Mouse (Mus musculus) lung, embryonic 15.5 days (tissue): Measurements from ENCODE around the gene Stx12. TPM values are rescaled to one million over a fixed set of nuclear protein-coding genes. Genes with fewer than 3 reads are reported as not detected.

Source experiments
- ATAC-seq: fragments of 200-750 bp; cut with Nextera tagmentation; 2 replicates; pipeline ENCODE4 v1.8.0; 2017; ENCODE audit warnings: moderate number of reproducible peaks, borderline replicate concordance; ENCODE audit not compliant: low FRiP score, low TSS enrichment; ENCODE audit errors: extremely low read depth
- H3K27ac ChIP-seq: fragments of 300-500 bp; sonication (generic); 2 replicates; pipeline ENCODE4 v1.5.1; 2015; ENCODE audit warnings: moderate library complexity, mild to moderate bottlenecking, inconsistent platforms
- H3K27me3 ChIP-seq: fragments of 300-500 bp; sonication (generic); 2 replicates; pipeline ENCODE4 v1.6.1; 2015; ENCODE audit warnings: inconsistent platforms
- H3K36me3 ChIP-seq: fragments of 300-500 bp; sonication (generic); 2 replicates; pipeline ENCODE4 v1.6.1; 2015; ENCODE audit warnings: inconsistent platforms
- H3K4me1 ChIP-seq: fragments of 300-500 bp; sonication (generic); 2 replicates; pipeline ENCODE4 v1.6.1; 2015; ENCODE audit warnings: inconsistent platforms
- H3K4me2 ChIP-seq: fragments of 300-500 bp; sonication (generic); 2 replicates; pipeline ENCODE4 v1.6.1; 2015; ENCODE audit warnings: inconsistent platforms, mild to moderate bottlenecking, moderate library complexity
- H3K4me3 ChIP-seq: fragments of 300-500 bp; sonication (generic); 2 replicates; pipeline ENCODE4 v1.5.1; 2015; ENCODE audit warnings: mild to moderate bottlenecking, inconsistent platforms
- H3K9ac ChIP-seq: fragments of 300-500 bp; sonication (generic); 2 replicates; pipeline ENCODE4 v1.6.1; 2015; ENCODE audit warnings: inconsistent platforms
- H3K9me3 ChIP-seq: fragments of 300-500 bp; sonication (generic); 2 replicates; pipeline ENCODE4 v1.6.1; 2016; ENCODE audit warnings: inconsistent platforms
- WGBS: fragments of 180-500 bp; shearing (Covaris S2); methylation state at CpG from one replicate; pipeline ENCODE4 v1.1.7; 2015; 5-methylcytosine and 5-hydroxymethylcytosine counted together
- polyA plus RNA-seq: library from polyadenylated mRNA; unstranded; fragments of >200 nt; fragmentation: Nextera tagmentation; extraction: Ambion mirVana; gene quantifications from 2 replicates; pipeline ENCODE4 v1.2.1, GENCODE M21; 2015

Stx12 gene
- polyA plus RNA-seq, 1 experiment from 2014 or later, result 62.2 TPM

- H3K27ac ChIP-seq, result peak overlapping the region; percentile 69
- peaks cover 39% of the 10 kb centered on the region for H3K36me3 ChIP-seq
- H3K9ac ChIP-seq, result no peak overlapping the region
- peaks cover 24% of the 10 kb centered on the region for H3K4me1 ChIP-seq
- H3K4me2 ChIP-seq, result no peak overlapping the region; the same call in 1 of the 2 replicates
- no peaks in the 10 kb centered on the region for H3K9me3 ChIP-seq
- H3K4me3 ChIP-seq, result no peak overlapping the region
- ATAC-seq, result peak; percentile 46; the same call in 1 of the 2 replicates
- 51% methylated on average over 9 of the region's 9 CpGs for WGBS
- H3K27me3 ChIP-seq, result no peaks in the 10 kb centered on the region
These were observed 20.5 kb upstream of the Stx12 start for GRCm38 (mm10) chr4:132904765-132905309.

- H3K9ac ChIP-seq, result no peak overlapping the region
- peak overlapping the region; percentile 69 for H3K27ac ChIP-seq
- H3K4me1 ChIP-seq, result peaks cover 24% of the 10 kb centered on the region
- ATAC-seq, result no peak
- H3K9me3 ChIP-seq, result no peaks in the 10 kb centered on the region
- WGBS, result 70% methylated on average over 2 of the region's 2 CpGs
- no peaks in the 10 kb centered on the region for H3K27me3 ChIP-seq
- H3K36me3 ChIP-seq, result peaks cover 31% of the 10 kb centered on the region
- H3K4me3 ChIP-seq, result no peak overlapping the region
- H3K4me2 ChIP-seq, result no peak overlapping the region; the same call in 1 of the 2 replicates
These were observed 19.8 kb upstream of the Stx12 start for GRCm38 (mm10) chr4:132904071-132904470.

- H3K27ac ChIP-seq, result no peak overlapping the region
- no peak overlapping the region for H3K4me2 ChIP-seq
- peaks cover 15% of the 10 kb centered on the region for H3K36me3 ChIP-seq
- WGBS, result 84% methylated on average over 9 of the region's 9 CpGs
- ATAC-seq, result no peak
- no peaks in the 10 kb centered on the region for H3K9me3 ChIP-seq
- H3K4me3 ChIP-seq, result no peak overlapping the region
- peaks cover 3% of the 10 kb centered on the region; the same call in 1 of the 2 replicates for H3K27me3 ChIP-seq
- no peak overlapping the region for H3K9ac ChIP-seq
- H3K4me1 ChIP-seq, result no peaks in the 10 kb centered on the region
These were observed 13.9 kb upstream of the Stx12 start for GRCm38 (mm10) chr4:132898197-132898596.

GRCm38 (mm10) chr4:132894402-132894801, 10.1 kb upstream of the Stx12 start:
- Histone ChIP-seq H3K9ac (no peak overlapping the region), H3K36me3 (no peaks in the 10 kb centered on the region), H3K27me3 (peaks cover 3% of the 10 kb centered on the region; the same call in 1 of the 2 replicates), H3K4me1 (no peaks in the 10 kb centered on the region), H3K9me3 (no peaks in the 10 kb centered on the region), H3K27ac (no peak overlapping the region), H3K4me3 (no peak overlapping the region), H3K4me2 (no peak overlapping the region)
- ATAC-seq, result no peak
- 10% methylated on average over 7 of the region's 7 CpGs for WGBS

GRCm38 (mm10) chr4:132884844-132885374, 600 bp upstream of the Stx12 start:
- Histone ChIP-seq H3K27ac (peak overlapping the region; percentile 90), H3K4me2 (peak overlapping the region; percentile 84), H3K36me3 (peaks cover 6% of the 10 kb centered on the region; the same call in 1 of the 2 replicates), H3K27me3 (no peaks in the 10 kb centered on the region), H3K9me3 (no peaks in the 10 kb centered on the region), H3K4me3 (peak overlapping the region; percentile 92), H3K9ac (peak overlapping the region; percentile 97), H3K4me1 (peaks cover 22% of the 10 kb centered on the region)
- 0 out of 2 replicates have a peak, but pooled peaks have one; percentile 27 for ATAC-seq
- 8% methylated on average over 9 of the region's 9 CpGs for WGBS

GRCm38 (mm10) chr4:132883561-132884063, 697 bp downstream of the Stx12 start:
- ATAC-seq, result no peak
- Histone ChIP-seq H3K9ac (peak overlapping the region; percentile 97), H3K27me3 (no peaks in the 10 kb centered on the region), H3K4me2 (peak overlapping the region; percentile 84), H3K4me1 (peaks cover 22% of the 10 kb centered on the region), H3K36me3 (peaks cover 10% of the 10 kb centered on the region), H3K4me3 (peak overlapping the region; percentile 92), H3K9me3 (no peaks in the 10 kb centered on the region), H3K27ac (peak overlapping the region; percentile 90)
- 2% methylated on average over 21 of the region's 21 CpGs for WGBS

GRCm38 (mm10) chr4:132874363-132875097, 9.8 kb downstream of the Stx12 start:
- Histone ChIP-seq H3K4me3 (no peak overlapping the region), H3K9me3 (no peaks in the 10 kb centered on the region), H3K9ac (no peak overlapping the region), H3K27me3 (no peaks in the 10 kb centered on the region), H3K4me1 (no peaks in the 10 kb centered on the region), H3K4me2 (no peak overlapping the region), H3K36me3 (peaks cover 21% of the 10 kb centered on the region), H3K27ac (no peak overlapping the region)
- 87% methylated on average over 7 of the region's 7 CpGs for WGBS
- no peak for ATAC-seq

- H3K27ac ChIP-seq, result no peak overlapping the region
- no peak overlapping the region for H3K4me3 ChIP-seq
- peaks cover 27% of the 10 kb centered on the region for H3K36me3 ChIP-seq
- H3K9me3 ChIP-seq, result no peaks in the 10 kb centered on the region
- ATAC-seq, result no peak
- no peak overlapping the region for H3K4me2 ChIP-seq
- no peak overlapping the region for H3K9ac ChIP-seq
- 76% methylated on average over 11 of the region's 11 CpGs for WGBS
- H3K4me1 ChIP-seq, result no peaks in the 10 kb centered on the region
- no peaks in the 10 kb centered on the region for H3K27me3 ChIP-seq
These were observed 10.6 kb downstream of the Stx12 start for GRCm38 (mm10) chr4:132873481-132874362.

GRCm38 (mm10) chr4:132871116-132871515, 13.2 kb downstream of the Stx12 start:
- no peaks in the 10 kb centered on the region for H3K27me3 ChIP-seq
- no peak overlapping the region for H3K9ac ChIP-seq
- no peaks in the 10 kb centered on the region for H3K4me1 ChIP-seq
- H3K9me3 ChIP-seq, result no peaks in the 10 kb centered on the region
- ATAC-seq, result no peak
- H3K27ac ChIP-seq, result no peak overlapping the region
- no peak overlapping the region for H3K4me2 ChIP-seq
- H3K36me3 ChIP-seq, result peaks cover 52% of the 10 kb centered on the region
- no peak overlapping the region for H3K4me3 ChIP-seq
- 91% methylated on average over 3 of the region's 3 CpGs for WGBS

GRCm38 (mm10) chr4:132864856-132865255, 19.5 kb downstream of the Stx12 start:
- Histone ChIP-seq H3K9ac (no peak overlapping the region), H3K36me3 (peaks cover 84% of the 10 kb centered on the region)
- 92% methylated on average over 2 of the region's 2 CpGs for WGBS

GRCm38 (mm10) chr4:132863012-132863411, 21.3 kb downstream of the Stx12 start:
- peak overlapping the region; percentile 33 for H3K27ac ChIP-seq
- peaks cover 82% of the 10 kb centered on the region for H3K36me3 ChIP-seq

More at GRCm38 (mm10) chr4:132864856-132865255, 19.5 kb downstream of the Stx12 start:
- no peak for ATAC-seq
- H3K9me3 ChIP-seq, result no peaks in the 10 kb centered on the region
- no peaks in the 10 kb centered on the region for H3K27me3 ChIP-seq
- H3K4me1 ChIP-seq, result no peaks in the 10 kb centered on the region
- H3K4me2 ChIP-seq, result no peak overlapping the region
- no peak overlapping the region for H3K4me3 ChIP-seq
- H3K27ac ChIP-seq, result no peak overlapping the region

More at GRCm38 (mm10) chr4:132863012-132863411, 21.3 kb downstream of the Stx12 start:
- H3K4me2 ChIP-seq, result 0 out of 2 replicates have a peak overlapping the region, but pooled peaks have one; percentile 1
- ATAC-seq, result no peak
- H3K4me1 ChIP-seq, result no peaks in the 10 kb centered on the region
- H3K9me3 ChIP-seq, result no peaks in the 10 kb centered on the region
- no peak overlapping the region for H3K9ac ChIP-seq
- WGBS, result 61% methylated on average over 13 of the region's 13 CpGs
- H3K27me3 ChIP-seq, result no peaks in the 10 kb centered on the region
- H3K4me3 ChIP-seq, result no peak overlapping the region
